Mouse (Mus musculus): Measurements from ENCODE around the gene Pelp1. TPM values are rescaled to one million over a fixed set of nuclear protein-coding genes. Genes with fewer than 3 reads are reported as not detected.
A peak's percentile ranks its signal among the peaks of the same experiment; 100 is the strongest.

Pelp1 gene
- polyA plus RNA-seq (2015; fragmentation: Nextera tagmentation; extraction: Ambion mirVana): 40.3 and 41.9 TPM in 2 replicates

DNA sequence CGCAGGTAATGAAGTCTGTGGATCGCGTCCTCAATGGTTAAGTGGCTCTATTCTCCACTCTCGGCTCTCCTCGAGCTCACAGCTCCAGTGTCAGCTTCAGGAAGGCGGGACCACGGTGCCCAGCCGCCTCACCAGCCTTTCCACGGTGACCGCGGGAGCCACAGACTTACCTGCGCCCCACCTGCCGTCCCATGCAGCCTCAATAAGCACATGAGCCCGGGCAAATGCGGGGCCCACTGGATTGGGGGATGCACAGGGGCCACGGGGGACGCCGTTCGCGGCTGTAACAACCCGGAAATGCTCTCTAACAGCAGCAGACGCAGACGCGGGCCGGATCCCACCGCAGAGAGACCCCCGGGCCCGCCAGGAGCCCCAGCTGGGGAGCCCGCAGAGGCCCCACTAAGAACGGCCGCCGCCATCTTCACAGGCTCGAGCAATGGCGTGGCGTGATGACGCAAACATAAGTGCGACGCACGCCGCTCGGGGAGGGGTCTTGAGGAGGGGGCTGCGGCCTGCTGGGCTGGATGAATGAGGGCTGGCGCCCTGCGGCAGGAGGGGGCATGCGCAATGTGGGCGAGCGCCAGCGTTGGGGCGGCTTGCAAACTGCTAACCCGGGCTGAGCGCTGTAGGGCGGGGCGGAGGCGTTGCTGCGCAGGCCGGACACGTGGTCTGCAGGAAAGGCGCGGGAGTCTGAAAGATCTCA lies at the start of gene Pelp1:
Pelp1 (minus strand) TSS at position 438 of the 703 bp plus-strand sequence.
- Histone ChIP-seq H3K27ac (ENCODE audit: low read length) (peak within 1 kb of the TSS; percentile 51; the same call in 1 of the 2 replicates), H3K4me3 (ENCODE audit: low read length) (peak within 1 kb of the TSS; percentile 99), H3K4me1 (ENCODE audit: insufficient read depth, low read length) (peaks cover 14% of the 10 kb centered on the region), H3K9me3 (ENCODE audit: low read length) (no peaks in the 10 kb centered on the region), H3K9ac (replicated peaks; ENCODE audit: low read length) (peak within 1 kb of the TSS; percentile 88), H3K27me3 (ENCODE audit: insufficient read depth, low read length) (no peaks in the 10 kb centered on the region), H3K4me2 (replicated peaks; ENCODE audit: low read depth, low read length) (peak within 1 kb of the TSS; percentile 79), H3K36me3 (ENCODE audit: insufficient read depth, low read length) (peaks cover 6% of the 10 kb centered on the region; the same call in 1 of the 2 replicates)
- ATAC-seq (ENCODE audit: low FRiP score, low TSS enrichment): peak; percentile 98
- WGBS: under 1% methylated on average over 59 of the region's 59 CpGs

GRCm38 (mm10) chr11:70458688-70459600 lies 49.1 kb upstream of the Pelp1 start, which contains the start of gene Zmynd15:
Zmynd15 (plus strand) TSS chr11:70459433.
- peak within 1 kb of the TSS; percentile 62 for H3K9ac ChIP-seq (replicated peaks; ENCODE audit: low read length)
- peak within 1 kb of the TSS; percentile 56 for H3K4me3 ChIP-seq (ENCODE audit: low read length)
- H3K27me3 ChIP-seq (ENCODE audit: insufficient read depth, low read length): 0 out of 2 replicates have a peak, but pooled peaks cover 10% of the 10 kb centered on the region
- H3K4me2 ChIP-seq (replicated peaks; ENCODE audit: low read depth, low read length): peak within 1 kb of the TSS; percentile 91
- ATAC-seq (ENCODE audit: low FRiP score, low TSS enrichment): peak; percentile 19; the same call in 1 of the 2 replicates
- 19% methylated on average over 31 of the region's 32 CpGs for WGBS
- no peak within 1 kb of the TSS for H3K27ac ChIP-seq (ENCODE audit: low read length)
- H3K36me3 ChIP-seq (ENCODE audit: insufficient read depth, low read length): no peaks in the 10 kb centered on the region
- 0 out of 2 replicates have a peak, but pooled peaks cover 5% of the 10 kb centered on the region for H3K9me3 ChIP-seq (ENCODE audit: low read length)
- peaks cover 11% of the 10 kb centered on the region; the same call in 1 of the 2 replicates for H3K4me1 ChIP-seq (ENCODE audit: insufficient read depth, low read length)

GRCm38 (mm10) chr11:70453261-70454044 lies 43.6 kb upstream of the Pelp1 start:
- ATAC-seq (ENCODE audit: low FRiP score, low TSS enrichment): no peak
- Histone ChIP-seq H3K27me3 (ENCODE audit: insufficient read depth, low read length) (no peaks in the 10 kb centered on the region), H3K9me3 (ENCODE audit: low read length) (no peaks in the 10 kb centered on the region), H3K4me1 (ENCODE audit: insufficient read depth, low read length) (peaks cover 15% of the 10 kb centered on the region), H3K4me3 (ENCODE audit: low read length) (no peak overlapping the region), H3K9ac (replicated peaks; ENCODE audit: low read length) (no peak overlapping the region), H3K36me3 (ENCODE audit: insufficient read depth, low read length) (0 out of 2 replicates have a peak, but pooled peaks cover 7% of the 10 kb centered on the region), H3K4me2 (replicated peaks; ENCODE audit: low read depth, low read length) (no peak overlapping the region), H3K27ac (ENCODE audit: low read length) (no peak overlapping the region)
- WGBS: 91% methylated on average over 9 of the region's 9 CpGs

DNA sequence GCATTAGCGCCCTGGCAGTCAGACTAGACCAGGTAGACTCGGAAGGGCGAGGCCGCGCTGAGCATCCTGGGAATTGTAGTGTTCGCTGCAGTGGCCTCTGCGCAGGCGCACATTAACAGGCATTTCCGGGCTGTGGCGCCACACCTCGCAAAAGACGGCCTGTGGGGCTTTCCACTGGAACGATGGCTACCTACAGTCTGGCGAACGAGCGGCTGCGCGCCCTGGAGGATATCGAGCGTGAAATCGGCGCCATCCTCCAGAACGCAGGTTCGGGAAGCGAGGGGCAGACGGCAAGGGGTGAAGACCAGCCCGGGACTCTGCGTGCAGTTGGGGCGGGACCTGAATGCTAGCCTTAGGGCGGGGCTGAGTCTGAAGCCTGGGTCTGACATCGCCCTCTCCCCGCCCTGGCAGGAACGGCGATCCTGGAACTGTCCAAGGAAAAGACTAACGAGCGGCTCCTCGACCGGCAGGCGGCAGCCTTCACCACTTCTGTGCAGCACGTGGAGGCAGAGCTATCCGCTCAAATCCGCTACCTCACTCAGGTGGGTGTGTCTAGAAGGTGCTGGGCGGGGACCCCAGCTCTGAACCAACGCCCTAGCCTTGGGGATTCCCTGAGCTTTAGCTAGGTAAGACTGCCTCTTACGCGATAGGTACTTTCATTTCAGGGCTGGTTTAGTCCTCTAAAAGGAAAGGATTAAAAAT lies 42.1 kb upstream of the Pelp1 start, which contains the start of gene Med11:
Med11 (plus strand) TSS at position 123 of the 702 bp plus-strand sequence.
- ATAC-seq (ENCODE audit: low FRiP score, low TSS enrichment): peak; percentile 99
- Histone ChIP-seq H3K36me3 (ENCODE audit: insufficient read depth, low read length) (0 out of 2 replicates have a peak, but pooled peaks cover 7% of the 10 kb centered on the region), H3K9me3 (ENCODE audit: low read length) (no peaks in the 10 kb centered on the region), H3K4me2 (replicated peaks; ENCODE audit: low read depth, low read length) (peak within 1 kb of the TSS; percentile 63), H3K9ac (replicated peaks; ENCODE audit: low read length) (peak within 1 kb of the TSS; percentile 94), H3K4me1 (ENCODE audit: insufficient read depth, low read length) (peaks cover 15% of the 10 kb centered on the region), H3K4me3 (ENCODE audit: low read length) (peak within 1 kb of the TSS; percentile 78), H3K27me3 (ENCODE audit: insufficient read depth, low read length) (no peaks in the 10 kb centered on the region), H3K27ac (ENCODE audit: low read length) (peak within 1 kb of the TSS; percentile 98)
- under 1% methylated on average over 46 of the region's 46 CpGs for WGBS

- H3K27me3 ChIP-seq (ENCODE audit: insufficient read depth, low read length): no peaks in the 10 kb centered on the region
- H3K4me3 ChIP-seq (ENCODE audit: low read length): no peak overlapping the region; the same call in 1 of the 2 replicates
- peaks cover 15% of the 10 kb centered on the region for H3K4me1 ChIP-seq (ENCODE audit: insufficient read depth, low read length)
- ATAC-seq (ENCODE audit: low FRiP score, low TSS enrichment): no peak
- H3K9me3 ChIP-seq (ENCODE audit: low read length): no peaks in the 10 kb centered on the region
- H3K9ac ChIP-seq (replicated peaks; ENCODE audit: low read length): no peak overlapping the region
- no peak overlapping the region for H3K4me2 ChIP-seq (replicated peaks; ENCODE audit: low read depth, low read length)
- H3K27ac ChIP-seq (ENCODE audit: low read length): no peak overlapping the region
- H3K36me3 ChIP-seq (ENCODE audit: insufficient read depth, low read length): 0 out of 2 replicates have a peak, but pooled peaks cover 7% of the 10 kb centered on the region
- whole genome bisulfite sequencing: 77% methylated on average over 2 of the region's 2 CpGs
These were observed 41.1 kb upstream of the Pelp1 start for GRCm38 (mm10) chr11:70450926-70451325.

DNA sequence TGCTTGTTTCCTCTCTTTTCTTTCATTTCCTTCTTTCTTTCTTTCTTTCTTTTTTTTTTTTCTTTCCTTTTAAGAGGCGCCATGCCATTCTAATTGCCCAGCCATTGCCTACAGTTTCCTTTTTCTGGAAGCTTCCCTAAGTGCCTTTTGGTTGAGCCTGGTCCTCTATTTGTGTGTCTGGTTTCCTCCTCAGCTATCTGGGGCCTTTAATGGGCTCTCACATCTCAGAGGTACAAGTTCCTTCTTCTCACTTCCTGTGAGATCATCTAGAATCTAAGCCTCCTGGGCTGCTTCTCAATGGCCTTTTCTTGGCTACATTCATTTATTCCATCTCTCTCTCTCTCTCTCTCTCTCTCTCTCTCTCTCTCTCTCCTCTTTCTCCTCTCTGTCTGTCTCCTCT lies 37.5 kb upstream of the Pelp1 start:
- Histone ChIP-seq H3K27ac (ENCODE audit: low read length) (no peak overlapping the region), H3K27me3 (ENCODE audit: insufficient read depth, low read length) (no peaks in the 10 kb centered on the region), H3K9me3 (ENCODE audit: low read length) (no peaks in the 10 kb centered on the region), H3K4me1 (ENCODE audit: insufficient read depth, low read length) (peaks cover under 1% of the 10 kb centered on the region), H3K4me3 (ENCODE audit: low read length) (no peak overlapping the region), H3K36me3 (ENCODE audit: insufficient read depth, low read length) (no peaks in the 10 kb centered on the region), H3K4me2 (replicated peaks; ENCODE audit: low read depth, low read length) (no peak overlapping the region), H3K9ac (replicated peaks; ENCODE audit: low read length) (no peak overlapping the region)
- 64% methylated on average over 1 of the region's 1 CpGs for WGBS
- no peak for ATAC-seq (ENCODE audit: low FRiP score, low TSS enrichment)

DNA sequence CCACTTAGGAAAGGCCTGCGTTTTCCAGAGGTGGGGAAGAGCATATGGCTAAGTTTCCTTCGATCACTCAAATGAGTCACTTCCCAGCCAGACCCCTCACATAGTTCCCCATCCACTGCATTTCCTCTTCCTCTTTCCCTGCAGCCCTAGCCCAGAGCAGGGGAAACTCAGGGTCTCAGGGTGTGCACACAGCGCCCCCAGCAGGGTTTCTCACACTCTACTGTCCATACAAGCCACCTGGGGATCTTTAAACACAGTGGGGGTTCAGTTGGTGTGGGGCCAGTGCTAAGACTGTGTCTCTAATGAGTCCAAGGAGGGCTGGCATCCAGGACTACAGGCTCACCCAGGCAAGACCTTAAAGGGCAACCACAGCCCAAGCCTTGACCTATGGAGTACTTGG lies 36.9 kb upstream of the Pelp1 start:
- Histone ChIP-seq H3K27me3 (ENCODE audit: insufficient read depth, low read length) (no peaks in the 10 kb centered on the region), H3K27ac (ENCODE audit: low read length) (no peak overlapping the region)
- WGBS: 46% methylated on average over 3 of the region's 3 CpGs

DNA sequence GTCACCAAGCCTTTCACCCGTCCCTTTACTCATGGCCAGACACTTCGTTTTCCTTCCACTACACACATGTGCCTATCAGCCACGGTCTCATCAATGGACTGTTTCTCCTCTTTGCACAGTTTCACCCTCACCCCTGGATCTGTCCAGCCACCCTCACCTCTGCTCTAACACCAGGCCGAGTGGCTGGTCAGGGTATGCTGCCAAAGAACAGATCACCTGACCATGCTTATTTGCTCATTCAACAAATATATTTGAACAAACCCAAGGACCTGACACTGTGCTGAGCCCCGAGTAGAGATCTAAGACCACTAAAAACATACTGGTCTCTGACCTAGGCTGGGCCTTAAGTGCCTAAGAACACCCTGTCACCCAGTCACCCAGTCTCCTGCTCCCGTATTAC lies 34.8 kb upstream of the Pelp1 start:
- H3K9me3 ChIP-seq (ENCODE audit: low read length): no peaks in the 10 kb centered on the region
- no peaks in the 10 kb centered on the region for H3K27me3 ChIP-seq (ENCODE audit: insufficient read depth, low read length)
- H3K27ac ChIP-seq (ENCODE audit: low read length): no peak overlapping the region
- H3K4me3 ChIP-seq (ENCODE audit: low read length): no peak overlapping the region
- H3K4me2 ChIP-seq (replicated peaks; ENCODE audit: low read depth, low read length): no peak overlapping the region
- ATAC-seq (ENCODE audit: low FRiP score, low TSS enrichment): no peak
- peaks cover 6% of the 10 kb centered on the region for H3K36me3 ChIP-seq (ENCODE audit: insufficient read depth, low read length)
- no peaks in the 10 kb centered on the region for H3K4me1 ChIP-seq (ENCODE audit: insufficient read depth, low read length)
- H3K9ac ChIP-seq (replicated peaks; ENCODE audit: low read length): no peak overlapping the region
- WGBS: 78% methylated on average over 6 of the region's 6 CpGs

More for the DNA sequence above, 36.9 kb upstream of the Pelp1 start:
- Histone ChIP-seq H3K36me3 (ENCODE audit: insufficient read depth, low read length) (no peaks in the 10 kb centered on the region), H3K4me3 (ENCODE audit: low read length) (no peak overlapping the region), H3K9ac (replicated peaks; ENCODE audit: low read length) (no peak overlapping the region), H3K9me3 (ENCODE audit: low read length) (no peaks in the 10 kb centered on the region), H3K4me2 (replicated peaks; ENCODE audit: low read depth, low read length) (no peak overlapping the region), H3K4me1 (ENCODE audit: insufficient read depth, low read length) (no peaks in the 10 kb centered on the region)
- ATAC-seq (ENCODE audit: low FRiP score, low TSS enrichment): no peak

All from kidney, embryonic 16.5 days (tissue).